Mouse (Mus musculus) stomach, adult 2 months (tissue): ENCODE data around the gene Gm47429. TPM values are rescaled to one million over a fixed set of nuclear protein-coding genes. Genes with fewer than 3 reads are reported as not detected.

Source experiments
- polyA plus RNA-seq: library from polyadenylated mRNA; depleted of rRNA; stranded (reverse); fragments of >200 nt; gene quantifications from 2 replicates; pipeline ENCODE4 v1.2.3, GENCODE M21; 2012; rRNA removed

Gene Gm47429
- polyA plus RNA-seq: not detected in 2 replicates

GRCm38 (mm10) chr13:50443812-50444211 is at the start of gene Gm47429:
Gm47429 (minus strand) TSS chr13:50443912.

GRCm38 (mm10) chr13:50467007-50467406 is 23.3 kb upstream of the Gm47429 start, which contains the start of gene Nutm2:
Nutm2 (plus strand) TSS chr13:50467307.

DNA sequence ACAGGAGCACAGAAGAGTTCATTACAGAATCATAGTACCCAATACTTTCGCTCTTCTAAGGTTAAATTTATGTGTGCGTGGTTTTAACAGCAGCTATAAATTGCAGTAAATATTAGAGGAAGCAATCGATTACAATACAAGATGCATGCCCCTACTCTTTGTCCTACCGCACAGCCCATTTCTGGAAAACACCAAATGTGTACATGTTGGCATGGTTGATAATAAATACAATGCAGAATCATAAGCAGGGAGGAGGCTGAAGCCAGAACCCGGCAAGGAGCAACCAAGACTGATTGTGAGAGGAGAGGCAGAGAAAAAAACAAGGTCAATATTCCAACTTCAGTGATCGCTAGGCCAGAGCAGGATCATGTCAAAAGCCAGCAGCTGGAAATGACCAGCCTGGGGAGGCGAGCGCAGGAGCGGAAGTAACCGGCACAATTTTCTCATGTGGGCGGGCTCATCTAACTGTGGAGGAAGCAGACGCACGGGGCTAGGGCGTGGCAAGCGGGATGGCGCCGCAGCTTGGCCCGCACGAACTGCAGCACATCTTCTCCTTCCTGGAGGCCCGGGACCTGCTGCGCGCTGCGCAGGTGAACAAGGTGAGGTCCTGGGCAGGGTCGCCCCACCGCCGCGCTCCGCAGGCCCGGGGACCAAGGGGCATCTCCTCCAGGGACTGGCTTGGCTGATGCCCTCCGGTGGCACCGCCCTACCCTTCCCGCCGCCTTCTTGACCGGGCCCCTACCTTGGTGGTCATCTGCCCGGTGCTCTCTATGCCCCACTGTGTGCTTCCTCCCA is 26.1 kb downstream of the Gm47429 start, which contains the start of gene Fbxw17:
Gene Fbxw17, plus strand, starts transcription at position 476 of the 795 bp plus-strand sequence.

Other genes starting within 250 kb of the Gm47429 start
- not detected in 2 replicates for gene Gm906, start 193.6 kb downstream of the Gm47429 start, polyA plus RNA-seq
- 11.7 and 12.8 TPM in 2 replicates for gene Fbxw17, start 26.0 kb downstream of the Gm47429 start, polyA plus RNA-seq
- not detected in 2 replicates for gene Nutm2, start 23.4 kb upstream of the Gm47429 start, polyA plus RNA-seq
- not detected in 2 replicates for gene Gm904, start 199.3 kb upstream of the Gm47429 start, polyA plus RNA-seq